In genomic region chr15:13173071-13173778, GRCm38 (mm10) we compare ENCODE assay signal across 8 mouse cellular contexts. TPM values are rescaled to one million over a fixed set of nuclear protein-coding genes. Genes with fewer than 3 reads are reported as not detected.
DNase-seq lines count a peak whose midpoint lies in the region; ATAC-seq lines count a peak whose summit lies in the region.

Cdh6 (minus strand) TSS chr15:13173675.

- H3K4me2 ChIP-seq in embryonic facial prominence, embryonic 13.5 days: peak within 1 kb of the TSS; percentile 87
- H3K4me2 ChIP-seq in hindbrain, embryonic 11.5 days (replicated peaks; ENCODE audit: low read depth, low read length): peak within 1 kb of the TSS; percentile 41
- peak within 1 kb of the TSS; percentile 86 for H3K4me2 ChIP-seq in lung, embryonic 15.5 days

- H3K27me3 ChIP-seq in embryonic facial prominence, embryonic 13.5 days: peaks cover 11% of the 10 kb centered on the region
- H3K27me3 ChIP-seq in hindbrain, embryonic 11.5 days (ENCODE audit: control insufficient read depth, insufficient read depth, low read length): no peaks in the 10 kb centered on the region; the same call in 1 of the 2 replicates
- peaks cover 32% of the 10 kb centered on the region for H3K27me3 ChIP-seq in lung, embryonic 15.5 days

- no peaks in the 10 kb centered on the region for H3K36me3 ChIP-seq in embryonic facial prominence, embryonic 13.5 days
- no peaks in the 10 kb centered on the region for H3K36me3 ChIP-seq in hindbrain, embryonic 11.5 days (ENCODE audit: control insufficient read depth, insufficient read depth, low read length)
- H3K36me3 ChIP-seq in lung, embryonic 15.5 days: no peaks in the 10 kb centered on the region

- peak within 1 kb of the TSS; percentile 87 for H3K27ac ChIP-seq in embryonic facial prominence, embryonic 13.5 days
- H3K27ac ChIP-seq in hindbrain, embryonic 11.5 days (ENCODE audit: low read depth, low read length): peak within 1 kb of the TSS; percentile 61
- H3K27ac ChIP-seq in lung, embryonic 15.5 days: 0 out of 2 replicates have a peak within 1 kb of the TSS, but pooled peaks have one; percentile 5

- peak; percentile 91 for DNase-seq in ES-CJ7 (ENCODE audit: low read depth, low spot score)
- DNase-seq in adrenal gland, postnatal 10 days: peak; percentile 76
- DNase-seq in hindbrain, embryonic 11.5 days (ENCODE audit: low spot score): peak; percentile 82
- DNase-seq in layer of hippocampus, adult 9-10 months (ENCODE audit: low spot score): peak; percentile 15
- peak; percentile 64 for DNase-seq in right cerebral cortex, postnatal 14 days
- no peak for DNase-seq in thymus, postnatal 36 days

- no peaks in the 10 kb centered on the region for H3K9me3 ChIP-seq in embryonic facial prominence, embryonic 13.5 days
- no peaks in the 10 kb centered on the region for H3K9me3 ChIP-seq in hindbrain, embryonic 11.5 days (ENCODE audit: control insufficient read depth, low read length)
- no peaks in the 10 kb centered on the region for H3K9me3 ChIP-seq in lung, embryonic 15.5 days

- peak within 1 kb of the TSS; percentile 65 for H3K4me3 ChIP-seq in embryonic facial prominence, embryonic 13.5 days
- H3K4me3 ChIP-seq in hindbrain, embryonic 11.5 days (ENCODE audit: low read depth, low read length): peak within 1 kb of the TSS; percentile 40
- H3K4me3 ChIP-seq in lung, embryonic 15.5 days: peak within 1 kb of the TSS; percentile 44

- under 1% methylated on average over 42 of the region's 42 CpGs for WGBS in embryonic facial prominence, embryonic 13.5 days
- under 1% methylated on average over 42 of the region's 42 CpGs for WGBS in hindbrain, embryonic 11.5 days
- WGBS in lung, embryonic 15.5 days: under 1% methylated on average over 42 of the region's 42 CpGs

- H3K4me1 ChIP-seq in embryonic facial prominence, embryonic 13.5 days: peaks cover 18% of the 10 kb centered on the region
- H3K4me1 ChIP-seq in hindbrain, embryonic 11.5 days (replicated peaks; ENCODE audit: control insufficient read depth, insufficient read depth, low read length): 0 out of 2 replicates have a peak, but pooled peaks cover 5% of the 10 kb centered on the region
- H3K4me1 ChIP-seq in lung, embryonic 15.5 days: peaks cover 13% of the 10 kb centered on the region; the same call in 1 of the 2 replicates

- H3K9ac ChIP-seq in embryonic facial prominence, embryonic 13.5 days: peak within 1 kb of the TSS; percentile 75
- peak within 1 kb of the TSS; percentile 35 for H3K9ac ChIP-seq in hindbrain, embryonic 11.5 days (ENCODE audit: low read depth, low read length)
- 0 out of 2 replicates have a peak within 1 kb of the TSS, but pooled peaks have one; percentile 25 for H3K9ac ChIP-seq in lung, embryonic 15.5 days

- peak; percentile 84 for ATAC-seq in embryonic facial prominence, embryonic 13.5 days (ENCODE audit: insufficient number of reproducible peaks, insufficient read depth, low FRiP score, low TSS enrichment, low read depth)
- peak; percentile 95 for ATAC-seq in hindbrain, embryonic 11.5 days (ENCODE audit: low FRiP score)
- peak; percentile 70; the same call in 1 of the 2 replicates for ATAC-seq in lung, embryonic 15.5 days (ENCODE audit: borderline replicate concordance, extremely low read depth, low FRiP score, low TSS enrichment)

RNA-seq across cellular contexts. Expression of gene Cdh6, which starts in this region (rescaled TPM):
- 10 to 100 TPM; 14.5 to 21.4 TPM for total RNA-seq in adrenal gland, postnatal 10 days (2021)
- 16.7 and 19.8 TPM in 2 replicates for polyA plus RNA-seq in embryonic facial prominence, embryonic 13.5 days (2015; fragmentation: Nextera tagmentation; extraction: Ambion mirVana)
- polyA plus RNA-seq in hindbrain, embryonic 11.5 days (2014; fragmentation: Nextera tagmentation; extraction: Ambion mirVana): 10.4 and 12.7 TPM in 2 replicates
- 2.3 and 2.9 TPM in 2 replicates for polyA plus RNA-seq in lung, embryonic 15.5 days (2015; fragmentation: Nextera tagmentation; extraction: Ambion mirVana)

Comparison
In these comparisons a context has a peak if more than half of its experiments do, and no peak if none do; other contexts are left out.
1. DNase-seq: peak in ES-CJ7 (single experiment), adrenal gland, postnatal 10 days (single experiment), hindbrain, embryonic 11.5 days (single experiment), layer of hippocampus, adult 9-10 months (single experiment) and right cerebral cortex, postnatal 14 days (single experiment); none in thymus, postnatal 36 days (0 of 2).
2. H3K27ac ChIP-seq: peak in every context shown above with its lines; median percentile 87 in embryonic facial prominence, embryonic 13.5 days; 61 in hindbrain, embryonic 11.5 days; 5 in lung, embryonic 15.5 days.
3. H3K9ac ChIP-seq: peak in every context shown above with its lines; median percentile 75 in embryonic facial prominence, embryonic 13.5 days; 35 in hindbrain, embryonic 11.5 days; 25 in lung, embryonic 15.5 days.
4. Peak in every context shown above with its lines, with median percentiles within 50 percentile points of each other: ATAC-seq, H3K4me2 ChIP-seq and H3K4me3 ChIP-seq.